Comparison of ENCODE assay signal across 8 mouse cellular contexts in genomic region chr11:40599956-40600772, GRCm38 (mm10).
A peak's percentile ranks its signal among the peaks of the same experiment; 100 is the strongest.
DNase-seq lines count a peak whose midpoint lies in the region; ATAC-seq and TF ChIP-seq lines count a peak whose summit lies in the region.

No protein-coding gene starts in this region.

- no peak overlapping the region for H3K27ac ChIP-seq in kidney, postnatal 0 days
- peak overlapping the region; percentile 7; the same call in 1 of the 2 replicates for H3K27ac ChIP-seq in hindbrain, embryonic 14.5 days

- H3K27me3 ChIP-seq in kidney, postnatal 0 days (ENCODE audit: insufficient read depth, low read length), result no peaks in the 10 kb centered on the region
- H3K27me3 ChIP-seq in hindbrain, embryonic 14.5 days (ENCODE audit: control insufficient read depth, insufficient read depth, low read length), result no peaks in the 10 kb centered on the region

- no peak overlapping the region for H3K9ac ChIP-seq in kidney, postnatal 0 days (ENCODE audit: low read depth, low read length)
- no peak overlapping the region for H3K9ac ChIP-seq in hindbrain, embryonic 14.5 days

- no peak for ATAC-seq in kidney, postnatal 0 days (replicated peaks; ENCODE audit: low FRiP score, low read depth)
- ATAC-seq in hindbrain, embryonic 14.5 days (ENCODE audit: low FRiP score), result no peak

- WGBS in kidney, postnatal 0 days, result 7% methylated on average over 15 of the region's 15 CpGs
- 10% methylated on average over 15 of the region's 15 CpGs for WGBS in hindbrain, embryonic 14.5 days

- H3K4me1 ChIP-seq in kidney, postnatal 0 days (replicated peaks; ENCODE audit: insufficient read depth, low read length), result no peaks in the 10 kb centered on the region
- peaks cover 18% of the 10 kb centered on the region for H3K4me1 ChIP-seq in hindbrain, embryonic 14.5 days (replicated peaks; ENCODE audit: control insufficient read depth, insufficient read depth, low read length)

- no peak overlapping the region for H3K4me3 ChIP-seq in kidney, postnatal 0 days (replicated peaks; ENCODE audit: low read depth, low read length)
- H3K4me3 ChIP-seq in hindbrain, embryonic 14.5 days (replicated peaks; ENCODE audit: low read length), result no peak overlapping the region

- no peaks in the 10 kb centered on the region for H3K9me3 ChIP-seq in kidney, postnatal 0 days (replicated peaks; ENCODE audit: low read length)
- H3K9me3 ChIP-seq in hindbrain, embryonic 14.5 days (ENCODE audit: control insufficient read depth, low read length), result no peaks in the 10 kb centered on the region

- H3K4me2 ChIP-seq in kidney, postnatal 0 days (ENCODE audit: low read length), result 0 out of 2 replicates have a peak overlapping the region, but pooled peaks have one; percentile 13
- H3K4me2 ChIP-seq in hindbrain, embryonic 14.5 days (replicated peaks), result peak overlapping the region; percentile 36

- no peaks in the 10 kb centered on the region for H3K36me3 ChIP-seq in kidney, postnatal 0 days (ENCODE audit: insufficient read depth, low read length)
- H3K36me3 ChIP-seq in hindbrain, embryonic 14.5 days (replicated peaks; ENCODE audit: control insufficient read depth, insufficient read depth), result no peaks in the 10 kb centered on the region

- DNase-seq in kidney, postnatal 0 days (ENCODE audit: low spot score), result peak; percentile 69
- no peak for DNase-seq in kidney, adult 18-20 months
- DNase-seq in WW6 (ENCODE audit: low read depth, low spot score), result peak; percentile 55
- DNase-seq in embryo, embryonic 10 days (ENCODE audit: low spot score), result peak; percentile 61
- DNase-seq in hindbrain, embryonic 14.5 days (ENCODE audit: low spot score), result peak; percentile 55
- peak; percentile 76 for DNase-seq in mesoderm, embryonic 11.5 days (ENCODE audit: low read depth, low spot score)
- DNase-seq in spleen, postnatal 4 days (ENCODE audit: low spot score in 2 of 2), result no peak
- no peak for DNase-seq in spleen, adult 12 weeks (ENCODE audit: low spot score)

- no peak for TF ChIP-seq CTCF in kidney, postnatal 0 days (IDR thresholded peaks at IDR 0.05; ENCODE audit: low read depth)

Comparison
In these comparisons a context has a peak if more than half of its experiments do, and no peak if none do; other contexts are left out.
1. DNase-seq: peak in kidney, postnatal 0 days (single experiment), WW6 (single experiment), embryo, embryonic 10 days (single experiment), hindbrain, embryonic 14.5 days (single experiment) and mesoderm, embryonic 11.5 days (single experiment); none in kidney, adult 18-20 months (single experiment), spleen, postnatal 4 days (0 of 2) and spleen, adult 12 weeks (single experiment).